Mouse (Mus musculus): ENCODE measurements around the gene Afg3l1. TPM values are rescaled to one million over a fixed set of nuclear protein-coding genes. Genes with fewer than 3 reads are reported as not detected.
"Not testable (repeated sequence)": the region's sequence is repeated elsewhere in the genome, so short reads cannot be mapped to it uniquely, and the experiment has no call there.

Gene Afg3l1
- total RNA-seq, 2 experiments from 2014 or later, result 62.6 to 74.3 TPM

- DNase-seq, result no peak
- intact Hi-C loops (cut with DNase I), result no loop called here
Measured at GRCm38 (mm10) chr8:123514136-123514535, 36.4 kb downstream of the Afg3l1 start.

DNA sequence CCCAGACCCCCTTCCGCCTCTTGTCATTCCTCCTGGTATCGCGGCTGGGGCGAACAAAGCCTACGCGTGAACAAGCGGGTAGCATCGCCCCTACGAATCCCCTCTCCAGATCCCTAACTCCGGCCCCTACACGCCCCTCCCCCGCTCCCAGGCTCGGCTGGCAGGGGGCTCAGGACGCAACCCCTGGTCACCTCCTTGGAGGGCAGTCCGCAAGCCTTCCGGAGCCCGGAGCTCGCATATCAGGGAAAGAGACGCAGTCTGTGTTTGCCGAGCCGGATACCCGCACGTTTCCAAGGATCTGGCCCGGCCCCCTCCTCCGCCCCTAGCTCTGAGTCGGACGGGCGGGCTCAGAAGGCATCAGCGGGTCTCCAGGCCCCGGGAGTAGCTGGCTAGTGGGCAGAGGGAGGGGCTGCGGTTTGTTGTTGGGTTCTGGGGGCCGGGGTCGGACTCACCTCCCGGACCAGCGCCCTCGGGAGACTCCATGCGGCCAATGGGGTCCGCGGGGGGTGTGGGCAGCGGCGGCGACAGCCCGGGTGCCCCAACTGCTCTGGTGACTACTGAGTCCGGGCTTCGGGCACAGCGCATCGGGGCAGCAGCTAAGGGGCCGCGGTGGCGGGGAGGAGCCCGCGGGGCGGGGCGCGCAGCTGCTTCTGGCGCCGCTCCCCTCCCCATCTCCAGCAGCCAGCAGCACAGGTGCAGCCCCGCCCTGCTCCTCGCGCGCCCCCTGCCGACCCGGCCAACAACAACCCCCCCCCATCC is 37.3 kb downstream of the Afg3l1 start, which contains the start of gene Dbndd1:
Gene Dbndd1, minus strand, starts transcription at position 683 of the 759 bp plus-strand sequence.
- intact Hi-C loops (cut with DNase I), result no loop called here
- DNase-seq, result peak; percentile 25 to 29

DNA sequence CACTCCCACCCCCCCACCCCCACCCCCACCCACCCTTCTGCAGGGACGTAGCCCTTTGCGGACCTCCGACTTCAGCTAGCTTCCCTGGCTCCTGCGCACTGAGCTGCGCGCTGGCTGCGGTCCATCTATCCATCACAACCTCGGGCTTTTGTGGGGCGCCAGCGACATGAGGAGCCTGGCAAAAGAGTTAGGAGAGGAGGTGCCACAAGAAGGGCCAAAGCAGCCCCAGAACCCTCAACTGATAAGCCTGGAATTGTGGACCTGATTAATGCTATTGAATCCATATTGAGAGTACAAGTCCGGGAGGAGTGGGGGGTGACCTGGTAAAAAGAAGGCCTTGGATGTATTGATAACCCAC is 37.8 kb downstream of the Afg3l1 start:
- DNase-seq, result no peak
- intact Hi-C loops (cut with DNase I), result no loop called here

GRCm38 (mm10) chr8:123516596-123516995 is 38.9 kb downstream of the Afg3l1 start:
- intact Hi-C loops (cut with DNase I), result no loop called here
- DNase-seq, result no peak

DNA sequence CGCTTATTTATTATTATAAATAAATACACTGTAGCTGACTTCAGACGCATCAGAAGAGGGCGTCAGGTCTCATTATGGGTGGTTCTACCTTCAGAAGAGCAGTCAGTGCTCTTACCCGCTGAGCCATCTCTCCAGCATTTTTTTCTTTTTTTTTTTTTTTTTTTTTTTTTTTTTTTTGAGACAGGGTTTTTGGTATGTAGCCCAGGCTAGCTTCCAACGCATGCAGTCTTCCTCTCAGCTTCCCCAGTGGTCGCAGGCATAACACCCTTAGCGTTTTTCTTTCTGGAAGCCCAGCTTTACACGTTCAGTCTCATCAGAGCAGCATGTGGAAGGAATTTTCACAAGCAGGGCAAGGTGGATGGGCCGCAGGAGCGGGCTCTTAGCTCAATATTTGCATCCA is 40.5 kb downstream of the Afg3l1 start:
- no peak for DNase-seq
- intact Hi-C loops (cut with DNase I), result loop anchor here (2.0 kb wide), 1 partner anchor 39 kb away; no protein-coding TSS in a partner anchor

DNA sequence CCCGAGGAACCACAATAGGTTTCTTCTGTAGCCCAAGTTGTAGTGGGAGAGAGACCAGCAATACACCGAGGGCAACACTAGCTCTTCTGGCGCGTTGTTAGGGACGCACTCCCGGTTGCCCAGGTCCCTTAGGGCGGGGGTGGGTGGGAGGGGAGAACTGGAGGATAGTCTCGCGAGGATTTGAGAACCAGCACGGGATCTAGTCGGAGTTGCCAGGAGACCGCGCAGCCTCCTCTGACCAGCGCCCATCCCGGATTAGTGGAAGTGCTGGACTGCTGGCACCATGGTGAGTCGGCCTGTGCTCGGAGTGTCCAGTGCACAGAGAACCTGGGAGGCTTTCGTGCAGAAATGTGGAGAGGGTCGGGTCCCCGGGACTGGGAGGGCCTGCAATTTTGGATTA is 41.0 kb downstream of the Afg3l1 start, which contains the start of gene Gas8:
Gene Gas8, plus strand, starts transcription at position 168 of the 400 bp plus-strand sequence.
- intact Hi-C loops (cut with DNase I), result loop anchor here (2.0 kb wide), 1 partner anchor 40 kb away; no protein-coding TSS in a partner anchor
- DNase-seq, result peak; percentile 84 to 85

GRCm38 (mm10) chr8:123520048-123520447 is 42.3 kb downstream of the Afg3l1 start:
- DNase-seq; intact Hi-C loops (cut with DNase I): not testable (repeated sequence)

GRCm38 (mm10) chr8:123527720-123528489 is 50.2 kb downstream of the Afg3l1 start:
- intact Hi-C loops (cut with DNase I), result no loop called here
- DNase-seq, result no peak

DNA sequence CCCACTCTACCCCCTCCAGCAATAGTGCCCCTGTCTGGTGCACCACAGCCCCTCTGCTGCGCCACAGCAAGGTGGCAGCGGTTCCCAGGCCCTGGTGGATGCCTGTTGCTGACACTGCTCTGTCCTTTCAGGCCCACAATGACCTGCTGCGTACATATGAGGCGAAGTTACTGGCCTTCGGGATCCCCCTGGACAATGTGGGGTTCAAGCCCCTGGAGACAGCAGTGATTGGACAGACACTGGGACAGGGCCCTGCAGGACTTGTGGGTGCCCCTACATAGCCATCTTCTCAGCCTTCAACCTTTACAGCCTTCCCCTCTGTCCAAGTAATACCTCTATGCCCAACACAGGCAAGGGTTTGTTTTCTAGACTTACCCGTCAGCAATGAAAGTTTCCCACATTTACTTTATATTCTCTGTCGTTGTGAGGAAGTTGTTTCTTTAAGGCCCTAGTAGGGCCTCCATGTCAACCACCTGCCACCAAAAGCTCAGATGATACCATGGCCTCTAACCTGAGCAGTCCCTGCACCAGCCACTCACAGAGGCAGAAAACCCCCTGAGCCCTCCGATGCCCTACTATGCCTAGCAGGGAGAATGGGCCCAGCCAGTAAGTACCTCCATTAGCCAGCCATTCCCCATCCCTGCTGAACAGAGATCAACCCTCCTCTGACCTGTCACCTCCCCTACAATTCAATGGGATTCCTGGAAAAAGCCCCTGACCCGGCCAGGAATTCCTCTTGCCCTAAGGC is 58.7 kb downstream of the Afg3l1 start:
- intact Hi-C loops (cut with DNase I), result no loop called here
- DNase-seq, result no peak

DNA sequence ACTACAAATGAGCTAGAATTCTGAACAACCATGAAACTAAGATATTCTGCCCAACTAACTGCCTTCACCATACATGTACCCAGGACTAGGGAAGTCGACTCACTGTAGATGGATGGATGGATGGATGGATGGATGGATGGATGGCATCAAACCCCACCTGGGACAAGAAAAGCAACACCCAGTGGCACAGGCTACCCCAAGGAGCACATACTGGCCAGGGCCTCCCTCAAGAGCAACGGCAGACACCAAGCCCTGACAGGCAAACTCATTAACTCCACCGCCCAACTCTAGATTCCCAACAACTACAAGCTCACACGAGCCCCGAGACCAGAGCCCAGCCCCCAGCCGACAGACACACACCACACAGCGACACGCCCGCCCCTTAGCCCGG is 59.3 kb downstream of the Afg3l1 start:
- no peak for DNase-seq
- intact Hi-C loops (cut with DNase I), result no loop called here

- peak; percentile 16 to 26 for DNase-seq
- intact Hi-C loops (cut with DNase I), result not testable (repeated sequence)
Measured at GRCm38 (mm10) chr8:123537641-123538040, 59.9 kb downstream of the Afg3l1 start.

Other genes with a start within 250 kb of the Afg3l1 start
- gene Spata2l, start 241.7 kb upstream of the Afg3l1 start, total RNA-seq (2021), result 1 to 10 TPM; 5.4 to 6.2 TPM
- 10 to 100 TPM in 1 of 2 experiments, 1 to 10 TPM in 1; 9.4 to 10.8 TPM for gene Zfp276, start 223.7 kb upstream of the Afg3l1 start, total RNA-seq (2021)
- 10 to 100 TPM; 21.8 to 26.5 TPM for gene Vps9d1, start 223.6 kb upstream of the Afg3l1 start, total RNA-seq (2021)
- gene Fanca, start 159.3 kb upstream of the Afg3l1 start, total RNA-seq (2021), result 1 to 10 TPM; 1.7 to 3.4 TPM
- under 1 TPM; 0.11 to 0.14 TPM for gene Spire2, start 145.2 kb upstream of the Afg3l1 start, total RNA-seq (2021)
- gene Tcf25, start 104.2 kb upstream of the Afg3l1 start, total RNA-seq (2021), result 100 to 1,000 TPM; 121 to 130 TPM
- gene Mc1r, start 70.8 kb upstream of the Afg3l1 start, total RNA-seq (2021), result not detected
- under 1 TPM in 1 of 2 experiments, not detected in 1; 0.72 TPM for gene Tubb3, start 66.5 kb upstream of the Afg3l1 start, total RNA-seq (2021)
- 10 to 100 TPM; 51.6 to 58.1 TPM for gene Def8, start 54.4 kb upstream of the Afg3l1 start, total RNA-seq (2021)
- not detected for gene Dbndd1, start 37.6 kb downstream of the Afg3l1 start, total RNA-seq (2021)
- 1 to 10 TPM; 4.4 to 5.2 TPM for gene Gas8, start 40.9 kb downstream of the Afg3l1 start, total RNA-seq (2021)
- 1 to 10 TPM; 6.6 to 8.3 TPM for gene Rhou, start 176.0 kb downstream of the Afg3l1 start, total RNA-seq (2021)